Mouse (Mus musculus): ENCODE results near the gene Kcnn1.
A peak's percentile ranks its signal among the peaks of the same experiment; 100 is the strongest.

The Kcnn1 gene

GRCm38 (mm10) chr8:70893656-70894384 lies 30.8 kb upstream of the Kcnn1 start:
- peak; percentile 92 for DNase-seq (ENCODE audit: low read depth, low spot score)

- DNase-seq (ENCODE audit: low read depth, low spot score) = no peak
Observed at GRCm38 (mm10) chr8:70892896-70893655, 30.0 kb upstream of the Kcnn1 start.

GRCm38 (mm10) chr8:70892022-70892895 lies 29.2 kb upstream of the Kcnn1 start, which contains the start of gene Slc5a5:
Gene Slc5a5, minus strand, starts transcription at chr8:70892757.
- no peak for DNase-seq (ENCODE audit: low read depth, low spot score)

GRCm38 (mm10) chr8:70891356-70891755 lies 28.3 kb upstream of the Kcnn1 start:
- DNase-seq (ENCODE audit: low read depth, low spot score) = no peak

- DNase-seq (ENCODE audit: low read depth, low spot score) = no peak
Observed at GRCm38 (mm10) chr8:70890656-70891055, 27.6 kb upstream of the Kcnn1 start.

- no peak for DNase-seq (ENCODE audit: low read depth, low spot score)
Observed at GRCm38 (mm10) chr8:70887669-70888068, 24.6 kb upstream of the Kcnn1 start.

GRCm38 (mm10) chr8:70885612-70886011 lies 22.6 kb upstream of the Kcnn1 start:
- peak; percentile 76 for DNase-seq (ENCODE audit: low read depth, low spot score)

- no peak for DNase-seq (ENCODE audit: low read depth, low spot score)
Observed at GRCm38 (mm10) chr8:70884683-70885082, 21.6 kb upstream of the Kcnn1 start.

GRCm38 (mm10) chr8:70884186-70884585 lies 21.1 kb upstream of the Kcnn1 start:
- DNase-seq (ENCODE audit: low read depth, low spot score) = no peak

GRCm38 (mm10) chr8:70880546-70880945 lies 17.5 kb upstream of the Kcnn1 start:
- DNase-seq (ENCODE audit: low read depth, low spot score) = no peak

GRCm38 (mm10) chr8:70880126-70880525 lies 17.1 kb upstream of the Kcnn1 start:
- DNase-seq (ENCODE audit: low read depth, low spot score) = no peak

GRCm38 (mm10) chr8:70879500-70879899 lies 16.4 kb upstream of the Kcnn1 start:
- DNase-seq (ENCODE audit: low read depth, low spot score) = no peak

GRCm38 (mm10) chr8:70878178-70878577 lies 15.1 kb upstream of the Kcnn1 start:
- no peak for DNase-seq (ENCODE audit: low read depth, low spot score)

GRCm38 (mm10) chr8:70876382-70876781 lies 13.3 kb upstream of the Kcnn1 start:
- no peak for DNase-seq (ENCODE audit: low read depth, low spot score)

GRCm38 (mm10) chr8:70874441-70874840 lies 11.4 kb upstream of the Kcnn1 start:
- no peak for DNase-seq (ENCODE audit: low read depth, low spot score)

GRCm38 (mm10) chr8:70873364-70873985 lies 10.4 kb upstream of the Kcnn1 start, which contains the start of gene Ccdc124:
Gene Ccdc124, minus strand, starts transcription at chr8:70873935.
- DNase-seq (ENCODE audit: low read depth, low spot score) = peak; percentile 94

GRCm38 (mm10) chr8:70872643-70873363 lies 9.7 kb upstream of the Kcnn1 start:
- DNase-seq (ENCODE audit: low read depth, low spot score) = no peak

GRCm38 (mm10) chr8:70871195-70871807 lies 8.2 kb upstream of the Kcnn1 start:
- DNase-seq (ENCODE audit: low read depth, low spot score) = no peak

- peak; percentile 85 for DNase-seq (ENCODE audit: low read depth, low spot score)
Observed at GRCm38 (mm10) chr8:70869601-70870041, 6.6 kb upstream of the Kcnn1 start.

- DNase-seq (ENCODE audit: low read depth, low spot score) = no peak
Observed at GRCm38 (mm10) chr8:70869199-70869571, 6.1 kb upstream of the Kcnn1 start.
